Mouse (Mus musculus) ES-CJ7 (cell line): ENCODE results near the gene Parp9.
"Not testable (repeated sequence)": the region's sequence is repeated elsewhere in the genome, so short reads cannot be mapped to it uniquely, and the experiment has no call there.

ENCODE experiments used
- DNase-seq: peaks from one replicate; pipeline ENCODE4 v3.0.0; 2011; ENCODE audit warnings: low read depth, low spot score

Parp9 gene

GRCm38 (mm10) chr16:35938211-35939151, at the start of gene Parp9, which contains the start of gene Dtx3l:
Gene Parp9 (plus strand): TSS chr16:35938470.
Gene Dtx3l (minus strand): TSS chr16:35939151.
- DNase-seq, result peak; percentile 44

- DNase-seq, result no peak
Observed at GRCm38 (mm10) chr16:35888910-35889309, 49.4 kb upstream of the Parp9 start.

- peak; percentile 34 for DNase-seq
Observed at GRCm38 (mm10) chr16:35890645-35891044, 47.6 kb upstream of the Parp9 start.

- DNase-seq, result not testable (repeated sequence)
Observed at GRCm38 (mm10) chr16:35891603-35892002, 46.7 kb upstream of the Parp9 start.

GRCm38 (mm10) chr16:35894997-35895396, 43.3 kb upstream of the Parp9 start:
- peak; percentile 56 for DNase-seq

- DNase-seq, result no peak
Observed at GRCm38 (mm10) chr16:35900541-35900940, 37.7 kb upstream of the Parp9 start.

- DNase-seq, result peak; percentile 39
Observed at GRCm38 (mm10) chr16:35903014-35903640, 35.1 kb upstream of the Parp9 start.

GRCm38 (mm10) chr16:35904121-35904736, 34.0 kb upstream of the Parp9 start:
- DNase-seq, result peak; percentile 88

GRCm38 (mm10) chr16:35905355-35905754, 32.9 kb upstream of the Parp9 start:
- DNase-seq, result no peak

GRCm38 (mm10) chr16:35905819-35906485, 32.3 kb upstream of the Parp9 start:
- DNase-seq, result no peak

- DNase-seq, result no peak
Observed at GRCm38 (mm10) chr16:35906887-35907286, 31.4 kb upstream of the Parp9 start.

- no peak for DNase-seq
Observed at GRCm38 (mm10) chr16:35907432-35908201, 30.7 kb upstream of the Parp9 start.

GRCm38 (mm10) chr16:35911449-35911848, 26.8 kb upstream of the Parp9 start:
- no peak for DNase-seq

- DNase-seq, result peak; percentile 66
Observed at GRCm38 (mm10) chr16:35913526-35913925, 24.7 kb upstream of the Parp9 start.

- no peak for DNase-seq
Observed at GRCm38 (mm10) chr16:35914301-35914700, 24.0 kb upstream of the Parp9 start.

GRCm38 (mm10) chr16:35918721-35919543, 19.3 kb upstream of the Parp9 start:
- DNase-seq, result no peak

GRCm38 (mm10) chr16:35921676-35922235, 16.5 kb upstream of the Parp9 start:
- no peak for DNase-seq

- no peak for DNase-seq
Observed at GRCm38 (mm10) chr16:35922301-35922895, 15.9 kb upstream of the Parp9 start.

GRCm38 (mm10) chr16:35923546-35924198, 14.6 kb upstream of the Parp9 start:
- no peak for DNase-seq
